Mouse (Mus musculus) liver, adult 2 months (tissue): ENCODE results near the gene Podn.

ENCODE experiments used
- CTCF ChIP-seq: fragments of 200-500 bp; IDR thresholded peaks from 2 replicates; pipeline ENCODE4 v1.5.1; 2011; ENCODE audit warnings: low read depth, low read length, control low read depth
- POLR2A ChIP-seq: fragments of 200-500 bp; IDR thresholded peaks from 2 replicates; pipeline ENCODE4 v1.6.1; 2011; ENCODE audit warnings: low read length, control low read depth; ENCODE audit not compliant: insufficient read depth; ENCODE audit errors: extremely low read depth

DNA sequence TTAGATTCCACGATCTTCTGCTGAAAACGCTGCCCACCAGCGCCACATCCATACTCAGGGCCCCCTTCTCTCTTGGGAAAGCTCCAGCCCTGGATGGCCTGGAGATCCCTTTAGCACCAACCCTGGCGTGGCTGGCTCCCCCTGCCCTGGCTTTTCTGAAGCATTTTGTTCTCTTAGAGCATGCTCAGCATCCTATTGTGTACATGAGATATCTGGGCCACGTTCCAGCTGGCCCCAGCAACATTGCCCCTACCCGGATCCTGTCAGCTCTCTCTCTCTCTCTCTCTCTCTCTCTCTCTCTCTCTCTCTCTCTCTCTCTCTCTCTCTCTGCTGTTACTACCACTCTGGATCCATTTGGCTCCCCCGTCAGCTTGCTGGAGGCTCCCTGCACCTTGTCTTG, 90.9 kb downstream of the Podn start:
- no peak for TF ChIP-seq CTCF
- no peak for TF ChIP-seq POLR2A
